Mouse (Mus musculus) ES-E14 (cell line): ENCODE results near the gene Homer3.

Experiments
- HCFC1 ChIP-seq: IDR thresholded peaks from 2 replicates; pipeline ENCODE4 v1.6.1; 2012; ENCODE audit warnings: low read length, inconsistent platforms, borderline replicate concordance; ENCODE audit not compliant: insufficient read depth
- MAFK ChIP-seq: IDR thresholded peaks from 2 replicates; pipeline ENCODE4 v1.6.1; 2014; ENCODE audit warnings: mild to moderate bottlenecking, low read depth, low read length, inconsistent platforms; ENCODE audit not compliant: insufficient read depth
- ZC3H11A ChIP-seq: IDR thresholded peaks from 2 replicates; pipeline ENCODE4 v1.6.1; 2012; ENCODE audit warnings: low read depth, mild to moderate bottlenecking, inconsistent platforms, low read length, borderline replicate concordance
- ZNF384 ChIP-seq: IDR thresholded peaks from 2 replicates; pipeline ENCODE4 v1.6.1; 2012; ENCODE audit warnings: low read depth, low read length, inconsistent platforms

DNA sequence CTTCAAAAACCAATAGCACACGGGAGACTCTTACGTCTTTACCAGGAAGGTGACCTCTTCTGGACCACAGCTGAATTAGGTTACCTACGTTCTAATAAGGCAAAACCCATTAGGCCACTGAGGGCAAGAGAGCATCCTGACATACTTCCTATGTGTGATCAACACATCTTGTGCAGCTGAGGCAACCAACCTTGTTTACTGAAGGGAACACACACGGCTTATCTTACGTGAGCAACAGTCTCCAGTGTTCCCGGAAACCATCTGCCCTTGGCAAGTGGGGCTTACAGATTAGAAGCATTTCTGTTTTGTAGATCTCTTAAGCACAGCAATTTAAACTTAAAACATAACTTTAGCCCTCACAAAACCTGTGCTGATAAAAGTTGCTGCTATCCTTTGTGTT lies 44.9 kb downstream of the Homer3 start:
- TF ChIP-seq MAFK (no peak), ZNF384 (no peak), ZC3H11A (no peak), HCFC1 (no peak)
